Mouse (Mus musculus): ENCODE measurements at regions not wholly inside any gene's neighbourhood (a gene's known extent, or its start where the extent isn't known, plus 50 kb on each side); places are given as distances from the start of the nearest gene placed in this dataset.

DNA sequence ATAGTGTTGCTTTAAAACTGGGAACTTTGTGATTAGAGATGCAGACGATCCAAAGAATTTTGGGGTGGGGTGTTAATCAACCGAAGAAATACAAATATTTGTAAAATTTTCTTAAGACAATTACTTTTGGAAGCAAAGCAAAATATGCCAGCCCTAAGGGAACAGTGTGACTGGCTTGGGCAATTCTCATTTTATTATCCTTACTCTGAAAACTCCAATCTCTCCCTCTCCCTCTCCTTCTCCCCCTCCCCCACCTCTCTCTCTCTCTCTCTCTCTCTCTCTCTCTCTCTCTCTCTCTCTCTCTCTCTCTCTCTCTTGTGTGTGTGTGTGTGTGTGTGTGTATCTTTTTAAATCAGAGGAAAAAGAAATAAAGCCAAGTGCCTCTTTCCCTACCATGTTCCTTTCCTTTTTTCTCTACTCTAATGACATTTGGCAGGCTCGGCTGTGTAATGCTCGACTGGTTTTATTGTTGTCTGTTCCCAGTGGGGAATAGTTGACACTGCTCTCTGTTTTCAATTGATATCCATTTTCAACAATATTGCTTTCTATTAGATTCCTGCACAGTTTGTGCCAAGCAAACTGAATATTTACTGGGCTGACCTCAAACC is 367.5 kb upstream of the Fam92a start:
- intact Hi-C loops (cut with DNase I) = no loop called here

DNA sequence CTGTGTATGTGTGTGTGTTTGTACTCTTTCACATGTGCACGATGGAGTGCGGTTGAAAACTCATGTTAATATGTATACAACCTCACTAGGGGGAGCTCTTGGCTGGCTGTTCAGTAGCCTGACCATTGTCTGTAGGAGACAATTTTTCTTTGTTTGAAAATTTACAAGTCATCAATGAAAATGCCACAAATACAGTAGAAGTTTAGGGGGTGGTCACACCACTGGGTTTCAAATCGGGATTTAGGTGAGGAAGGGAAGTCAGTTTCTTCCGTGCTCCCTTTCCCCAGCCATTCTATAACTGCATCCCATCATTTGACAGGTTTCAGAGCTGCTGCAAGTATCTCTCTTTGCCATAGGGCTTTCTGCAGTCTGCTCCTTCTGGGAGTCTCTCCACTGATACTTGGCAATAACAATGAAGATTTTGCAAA is 366.9 kb upstream of the Fam92a start:
- intact Hi-C loops (cut with DNase I) = no loop called here

DNA sequence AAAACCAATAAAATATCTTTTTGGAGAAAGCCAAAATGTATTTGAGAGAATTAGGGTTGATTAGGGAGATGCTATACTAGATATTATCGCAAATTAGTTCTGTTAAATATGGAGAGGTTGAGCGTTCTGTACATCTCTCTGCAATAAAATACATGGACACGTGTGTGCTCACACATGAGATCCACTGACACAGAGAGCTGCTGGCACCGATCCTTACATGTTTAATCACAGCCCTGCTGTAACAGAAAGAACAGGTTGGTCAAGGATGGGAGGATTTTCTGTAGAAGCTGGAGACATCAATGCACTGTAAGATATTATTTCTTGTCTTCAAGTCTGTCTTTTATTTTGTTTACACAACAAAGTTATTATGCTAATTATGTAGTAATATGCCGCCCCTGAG is 366.2 kb upstream of the Fam92a start:
- intact Hi-C loops (cut with DNase I) = no loop called here

DNA sequence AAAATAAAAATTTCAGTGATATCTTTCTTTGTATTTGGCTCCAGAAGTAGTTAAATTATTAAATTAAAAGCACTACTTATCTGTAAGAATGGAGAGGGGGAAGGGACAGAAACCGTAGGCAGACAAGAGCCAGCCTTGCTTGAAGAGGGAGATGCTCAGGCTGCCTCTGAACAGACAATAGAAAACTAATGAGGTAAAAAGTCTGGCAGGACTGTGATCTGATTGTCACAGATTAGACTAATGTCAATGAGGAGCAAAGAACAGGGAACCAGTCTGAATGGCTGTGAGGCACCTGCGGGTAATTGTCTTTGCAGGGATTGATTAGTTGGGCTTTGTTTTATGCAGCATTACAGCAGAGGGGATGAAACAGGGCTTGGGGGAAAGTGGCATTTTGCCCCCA is 362.3 kb upstream of the Fam92a start:
- intact Hi-C loops (cut with DNase I) = no loop called here

DNA sequence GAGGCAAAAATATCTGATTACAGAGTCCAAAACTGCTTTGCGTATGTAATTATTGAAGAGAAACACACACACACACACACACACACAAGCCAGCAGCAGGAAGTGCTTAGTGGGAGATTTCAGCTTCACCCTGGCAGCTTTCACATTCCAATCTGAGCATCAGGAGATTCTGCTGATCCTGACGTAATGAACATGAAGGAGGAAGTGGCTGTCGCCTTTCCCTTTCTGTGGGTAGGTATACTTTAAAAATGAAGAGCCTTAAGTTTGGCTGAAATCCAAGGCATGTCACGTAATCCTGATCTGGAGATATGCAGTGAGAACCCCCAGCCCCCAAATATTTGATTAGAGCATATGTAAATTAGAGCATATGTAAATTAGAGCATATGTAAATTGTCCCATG is 361.1 kb upstream of the Fam92a start:
- intact Hi-C loops (cut with DNase I) = no loop called here

DNA sequence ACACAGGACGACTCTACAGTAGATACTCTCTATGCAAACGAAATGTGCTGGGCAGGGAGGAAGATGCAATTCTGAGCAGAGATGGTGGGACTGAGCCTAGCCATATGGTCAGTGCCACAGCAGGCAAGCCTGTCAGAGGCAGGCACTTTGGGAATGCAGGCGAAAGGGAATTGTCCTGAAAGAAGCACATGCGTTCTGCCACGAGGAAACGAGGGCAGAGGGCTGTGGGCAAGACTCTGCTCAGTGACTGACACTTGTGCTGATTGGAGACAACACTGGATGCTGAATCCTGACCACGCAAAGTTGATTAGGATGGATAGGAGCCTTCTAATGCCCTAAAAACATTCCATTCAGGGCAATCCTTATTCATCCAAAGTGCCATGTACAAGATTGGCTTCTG is 350.5 kb upstream of the Fam92a start:
- intact Hi-C loops (cut with DNase I) = no loop called here

DNA sequence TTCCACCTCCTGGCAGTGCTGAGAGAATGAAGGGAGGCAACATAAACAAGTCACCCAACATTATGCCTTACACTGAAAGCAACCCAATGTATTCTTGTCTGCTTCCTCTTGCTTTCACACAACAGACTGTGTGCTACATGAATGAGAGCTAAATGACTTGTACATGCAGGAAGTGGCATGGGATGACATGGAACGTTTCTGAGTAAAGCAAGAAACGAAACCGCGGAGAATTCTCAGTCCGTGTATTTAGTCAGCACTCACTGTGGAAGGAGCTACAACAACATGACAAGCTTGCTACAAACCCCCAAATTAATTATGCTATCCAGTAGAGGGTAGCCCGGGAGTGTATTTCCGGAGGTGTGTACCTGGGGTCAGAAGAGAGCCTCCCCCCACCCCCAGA is 349.4 kb upstream of the Fam92a start:
- intact Hi-C loops (cut with DNase I) = no loop called here

DNA sequence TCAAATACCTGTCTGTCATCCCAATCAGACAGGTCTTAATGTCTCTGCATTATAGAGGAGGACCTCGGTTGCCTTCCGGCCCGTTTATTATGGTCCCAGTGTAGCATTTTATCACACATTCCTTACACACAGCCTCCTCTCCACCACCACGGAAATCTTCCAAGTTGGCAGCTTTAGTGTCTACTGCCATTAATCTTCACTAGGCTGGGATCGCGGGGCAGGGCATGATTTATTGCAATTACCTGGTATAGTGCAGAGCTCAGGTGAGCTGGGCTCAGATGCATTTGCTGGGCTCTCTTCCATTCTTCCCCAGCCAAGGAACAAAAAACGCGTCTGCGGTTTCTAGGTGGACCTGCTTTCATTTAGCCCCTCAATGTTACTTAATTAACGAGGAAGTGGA is 344.7 kb upstream of the Fam92a start:
- intact Hi-C loops (cut with DNase I) = no loop called here

DNA sequence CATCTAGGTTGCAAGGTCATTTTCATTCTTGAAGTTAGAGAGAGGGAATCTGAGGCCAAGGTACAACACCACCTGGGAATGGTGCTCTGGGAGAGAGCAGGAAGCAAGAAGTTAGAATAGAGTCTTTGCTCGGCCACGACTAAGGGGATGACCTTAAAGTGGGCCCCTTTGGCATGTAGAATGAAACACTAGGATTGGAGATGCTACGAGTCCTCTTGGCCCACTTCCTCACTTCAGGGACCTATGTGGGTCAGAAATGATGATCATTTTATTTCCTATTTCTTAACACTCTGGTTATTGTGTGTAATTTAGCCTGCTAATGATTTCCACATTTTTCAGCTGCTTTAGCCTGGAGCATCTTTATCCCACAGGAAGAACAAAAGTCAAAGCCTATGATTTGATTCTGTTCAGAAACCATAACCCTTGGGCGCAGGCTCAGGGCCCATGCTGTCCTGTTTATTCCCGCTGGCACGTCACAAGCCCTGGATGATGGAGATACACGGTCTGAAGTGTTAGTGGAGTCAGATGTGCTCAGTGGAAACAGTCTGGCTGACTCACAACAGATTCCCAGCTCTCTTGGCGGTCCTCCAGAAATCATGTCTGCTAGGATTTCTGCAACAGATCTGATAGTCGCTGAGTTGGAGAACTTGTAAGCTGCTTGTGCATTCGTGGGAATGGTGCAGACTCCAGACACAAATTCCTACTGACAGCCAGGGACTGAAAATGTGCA is 340.0 kb upstream of the Fam92a start:
- intact Hi-C loops (cut with DNase I) = no loop called here

DNA sequence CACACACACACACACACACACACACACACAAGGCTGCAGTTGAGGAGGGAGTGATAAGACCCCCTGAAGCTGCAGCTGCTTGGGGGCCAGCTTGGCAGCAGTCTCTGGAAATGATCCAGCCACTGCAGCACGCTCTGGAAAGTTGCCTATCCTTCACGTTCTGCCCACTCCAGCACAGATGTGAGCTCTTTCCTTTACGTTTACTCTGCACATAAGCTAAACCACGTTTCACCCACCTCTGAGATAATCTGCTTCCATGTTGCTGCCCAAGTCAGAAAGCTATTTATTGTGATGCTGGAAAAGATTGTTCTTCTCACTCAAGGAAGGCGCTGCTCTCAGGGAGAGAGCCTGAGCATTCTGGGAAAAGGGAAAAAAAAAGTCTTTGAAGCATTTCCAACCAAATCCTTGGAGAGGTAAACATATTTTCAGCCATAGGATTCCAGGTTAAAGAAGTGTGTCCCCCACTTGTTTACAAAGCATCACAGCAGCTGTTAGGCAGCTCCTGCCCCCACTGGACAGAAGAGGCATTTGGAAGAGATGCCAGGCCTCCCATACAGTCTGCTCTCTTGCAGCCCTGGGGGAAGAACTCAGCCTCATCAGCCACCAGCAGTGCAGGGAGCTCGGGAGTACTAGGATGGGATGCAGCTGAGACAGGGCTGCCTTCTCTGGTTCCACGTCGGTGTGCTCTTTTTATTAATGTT is 335.2 kb upstream of the Fam92a start:
- intact Hi-C loops (cut with DNase I) = no loop called here

DNA sequence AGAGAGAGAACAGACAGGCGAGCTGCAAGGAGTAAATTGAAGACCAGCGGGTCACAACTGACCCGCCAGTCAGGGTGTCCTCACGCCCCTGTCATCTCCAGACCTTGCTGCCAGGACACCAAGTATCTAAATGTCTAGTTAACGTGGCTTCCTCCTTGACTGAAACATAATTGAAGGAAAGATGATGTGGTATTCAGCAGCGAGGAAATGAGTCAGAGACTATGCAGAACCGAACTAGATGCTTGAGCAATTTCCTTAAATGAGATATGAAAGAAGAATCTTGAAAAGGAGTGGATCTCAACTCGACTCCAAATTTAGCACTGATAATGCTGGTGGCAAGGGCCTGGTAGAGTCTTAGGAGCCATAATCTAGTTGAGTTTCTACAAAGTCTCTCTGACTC is 329.3 kb upstream of the Fam92a start:
- intact Hi-C loops (cut with DNase I) = no loop called here

DNA sequence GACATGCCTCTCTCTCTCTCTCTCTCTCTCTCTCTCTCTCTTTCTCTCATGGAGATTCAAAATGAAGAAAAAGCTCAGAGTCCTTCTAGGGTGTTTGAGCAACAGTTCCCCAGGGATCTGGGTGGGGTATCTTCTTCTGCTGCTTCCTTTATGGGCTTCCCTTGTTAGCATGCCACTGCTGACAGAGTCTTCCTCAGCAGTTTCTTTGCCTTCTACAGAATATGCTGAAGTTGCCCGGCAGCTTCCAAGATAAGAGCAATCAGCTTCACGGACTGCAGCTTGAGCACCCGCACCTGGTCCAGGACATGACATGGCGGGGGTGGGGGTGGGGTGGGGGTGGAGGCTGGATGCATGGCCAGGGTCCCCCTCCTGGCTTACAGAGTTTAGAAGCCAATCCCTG is 326.6 kb upstream of the Fam92a start:
- intact Hi-C loops (cut with DNase I) = no loop called here

DNA sequence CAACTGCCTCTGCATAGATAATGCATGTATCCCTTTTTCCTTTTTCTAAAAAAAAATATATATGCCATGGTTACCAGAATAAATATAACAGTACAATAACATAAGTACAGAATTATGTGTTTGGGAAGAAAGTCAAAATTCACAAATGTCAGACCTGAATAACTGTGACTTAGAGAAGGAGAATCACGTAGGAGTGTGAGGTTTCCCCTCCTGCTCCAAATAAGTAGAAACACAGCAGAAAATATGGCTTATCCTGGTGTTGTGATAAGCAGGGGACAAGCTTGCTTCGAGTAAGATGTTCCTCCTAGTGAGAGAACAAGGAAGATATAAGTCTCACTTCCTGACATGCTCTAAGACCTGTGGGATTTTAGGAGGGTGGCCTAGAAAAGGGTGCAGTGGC is 320.7 kb upstream of the Fam92a start:
- intact Hi-C loops (cut with DNase I) = no loop called here

DNA sequence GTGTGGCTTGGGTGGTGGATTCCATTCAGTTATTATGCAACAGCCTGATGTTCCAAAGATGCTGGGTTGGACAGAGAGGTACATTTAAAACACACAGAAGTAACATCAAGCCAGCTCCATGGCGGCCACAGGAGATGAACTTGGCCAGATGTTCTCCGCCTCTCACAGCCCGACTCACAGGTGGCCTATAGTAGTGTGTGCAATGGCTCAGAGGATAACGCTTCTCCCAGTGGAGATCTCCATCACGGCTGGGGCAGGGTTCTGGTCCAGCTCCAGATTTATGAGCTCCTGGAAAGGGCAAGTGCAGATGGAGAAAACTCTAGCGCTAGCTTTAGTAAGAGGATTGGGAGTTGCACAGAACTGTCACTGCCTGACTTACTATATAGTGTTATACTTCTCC is 319.5 kb upstream of the Fam92a start:
- intact Hi-C loops (cut with DNase I) = no loop called here

DNA sequence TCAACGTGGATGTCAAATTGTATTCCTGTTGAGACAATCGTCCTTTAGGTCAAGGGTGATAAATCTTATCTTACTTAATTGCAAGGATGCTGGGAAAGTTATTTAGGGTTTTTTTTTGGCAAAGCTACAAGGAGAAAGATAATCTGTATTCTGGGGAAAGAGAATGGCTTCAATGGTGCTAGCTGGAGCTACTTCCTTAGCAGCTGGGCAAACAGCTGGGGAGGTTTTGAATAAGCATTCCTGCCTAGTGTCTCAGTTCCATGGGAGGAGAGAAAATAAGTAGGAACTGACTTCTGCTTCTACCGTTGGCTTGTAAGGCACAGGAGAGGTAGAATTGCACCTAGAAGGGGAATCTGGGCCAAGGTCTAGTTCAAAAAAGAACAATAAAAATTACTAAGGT is 318.3 kb upstream of the Fam92a start:
- intact Hi-C loops (cut with DNase I) = no loop called here

DNA sequence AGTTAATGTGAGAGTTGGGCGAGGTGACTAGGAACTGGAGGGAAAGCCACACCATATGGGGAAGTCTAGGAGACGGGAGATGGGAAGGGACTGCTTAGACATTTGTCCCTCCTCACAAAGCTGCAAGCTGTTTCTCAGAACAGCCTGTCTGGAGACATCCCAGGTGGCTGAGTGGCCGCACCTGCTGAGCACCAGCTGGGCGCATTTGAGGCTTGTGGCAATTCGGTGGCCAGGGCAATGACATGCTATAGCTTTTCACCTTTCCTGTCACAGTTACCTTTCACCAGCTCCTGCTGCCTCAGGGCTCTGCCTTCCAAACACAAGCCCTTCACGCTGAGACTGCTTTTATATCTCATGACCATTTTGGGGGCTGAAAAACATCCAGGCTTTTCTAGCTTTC is 317.5 kb upstream of the Fam92a start:
- intact Hi-C loops (cut with DNase I) = no loop called here

DNA sequence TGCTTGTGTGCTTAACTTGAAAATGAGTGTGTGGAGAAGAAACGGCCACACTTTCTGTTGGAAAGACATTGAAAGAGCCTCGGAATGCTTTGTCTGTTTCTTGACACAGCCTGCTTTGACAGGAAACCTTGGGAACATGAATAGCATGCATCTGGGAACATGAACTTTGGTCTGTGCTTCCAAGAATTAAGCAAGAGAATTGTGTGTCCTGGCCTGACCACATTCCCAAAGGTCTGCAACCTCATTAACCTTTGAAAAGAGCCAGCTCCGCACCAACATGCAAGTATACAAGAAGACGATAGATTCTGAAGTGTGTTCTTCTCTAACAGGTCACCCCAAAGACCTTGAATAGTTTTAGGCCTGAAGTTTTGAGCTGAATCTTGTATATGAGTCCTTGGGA is 309.7 kb upstream of the Fam92a start:
- intact Hi-C loops (cut with DNase I) = no loop called here

DNA sequence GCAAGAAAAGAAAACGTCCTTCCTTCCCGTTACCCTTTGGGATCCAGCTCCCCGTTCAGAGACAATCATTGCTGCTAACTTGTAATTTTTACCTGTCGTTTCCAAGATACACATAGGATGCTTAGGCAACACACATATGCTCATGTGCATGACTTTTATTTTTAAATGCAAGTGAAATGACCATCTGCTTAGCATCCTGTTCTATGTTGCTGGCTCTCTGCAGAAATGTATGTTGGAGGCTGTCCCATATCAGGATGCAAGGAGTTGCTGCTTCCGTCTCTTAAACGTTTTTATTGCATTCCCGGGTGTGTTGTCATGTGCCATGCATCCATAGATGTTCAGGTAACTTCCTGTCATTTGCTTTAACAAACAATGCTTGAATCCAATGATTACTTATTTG is 304.9 kb upstream of the Fam92a start:
- intact Hi-C loops (cut with DNase I) = no loop called here

DNA sequence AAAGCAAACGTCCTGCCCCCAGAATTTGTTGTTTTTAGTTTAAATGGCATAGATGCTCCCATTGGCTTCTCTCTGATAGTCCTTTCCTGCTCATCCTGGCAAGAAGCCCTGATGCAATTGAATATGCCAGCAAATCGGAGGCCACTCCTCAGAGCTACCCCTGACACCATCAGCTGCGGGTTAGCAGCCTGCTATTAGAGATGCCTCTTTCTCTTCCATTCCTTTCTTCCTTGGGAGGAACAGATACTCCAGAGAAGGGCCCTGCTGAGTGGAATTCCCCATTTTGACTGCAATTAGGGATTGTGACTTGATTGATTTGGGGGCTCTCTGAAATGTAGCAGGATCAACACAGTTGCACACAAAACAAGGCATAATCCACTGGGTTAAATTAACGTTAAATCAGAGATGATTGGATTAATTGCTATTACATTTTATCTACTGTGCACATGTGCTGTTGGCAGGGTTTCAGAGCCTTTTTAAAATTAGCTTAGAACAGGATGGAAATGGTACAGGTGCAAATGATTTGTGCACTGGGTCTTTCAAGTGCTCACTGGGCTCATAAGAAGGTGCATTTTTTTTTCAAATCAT is 303.3 kb upstream of the Fam92a start:
- intact Hi-C loops (cut with DNase I) = no loop called here

DNA sequence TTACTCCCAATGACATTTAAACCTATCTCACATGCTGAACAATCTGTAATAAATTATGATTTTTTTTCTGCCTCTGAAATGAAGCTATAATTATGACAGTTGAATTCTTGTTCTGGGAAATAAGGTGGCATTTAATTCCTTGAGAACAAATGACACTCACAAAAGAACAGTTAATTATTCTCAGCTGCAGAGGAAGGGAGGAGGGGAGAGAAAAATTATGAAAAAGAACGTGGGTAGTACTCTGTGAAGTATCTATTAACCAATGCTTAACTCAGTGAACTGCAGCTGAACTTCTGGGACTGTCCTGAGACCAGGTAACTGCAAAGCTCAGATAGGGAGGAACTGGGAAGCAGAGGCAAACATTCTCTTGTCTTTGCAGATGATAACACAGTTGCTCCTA is 302.6 kb upstream of the Fam92a start:
- intact Hi-C loops (cut with DNase I) = no loop called here

DNA sequence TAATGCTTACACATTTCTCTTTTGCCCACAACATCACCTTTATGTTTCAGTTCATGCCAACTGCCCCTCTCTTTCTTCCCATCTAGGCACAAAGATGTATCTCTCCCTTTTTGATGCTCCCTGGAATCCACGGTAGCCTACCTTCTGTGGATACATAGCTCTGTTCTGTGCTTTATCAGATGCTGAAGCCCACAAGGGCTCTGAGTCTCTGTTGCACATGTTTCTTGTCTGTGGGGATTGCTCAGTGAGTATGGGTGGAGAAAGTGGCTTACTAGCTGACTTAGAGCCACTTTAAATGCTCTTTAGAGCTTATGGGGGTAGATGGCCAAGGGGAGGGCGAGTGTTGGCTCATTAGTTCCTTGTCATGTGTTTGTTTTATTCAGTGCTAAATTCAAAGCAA is 289.9 kb upstream of the Fam92a start:
- intact Hi-C loops (cut with DNase I) = no loop called here

DNA sequence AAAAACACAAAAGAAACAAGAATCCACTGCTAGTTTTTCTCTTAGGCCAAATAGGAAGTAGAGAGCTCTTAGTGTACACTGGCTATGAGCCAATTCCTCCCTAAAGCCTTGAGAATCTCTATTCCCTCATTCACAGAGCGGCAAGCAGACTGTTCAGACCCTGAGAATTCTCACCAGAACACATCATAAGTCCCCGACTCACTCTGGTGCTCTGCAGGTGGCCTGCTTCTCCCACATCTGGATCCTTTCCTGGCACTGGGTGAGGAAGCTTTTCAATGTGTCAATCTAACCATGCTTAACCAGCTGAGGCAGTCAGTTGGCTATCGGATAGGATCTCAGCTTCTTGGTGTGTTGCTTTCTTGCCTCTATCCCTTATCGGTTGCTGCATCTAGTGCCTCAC is 289.4 kb upstream of the Fam92a start:
- intact Hi-C loops (cut with DNase I) = no loop called here

All from adrenal gland (tissue).